Comparison of ENCODE assay signal across 29 mouse cellular contexts in genomic region chr6:117180303-117180702, GRCm38 (mm10). TPM values are rescaled to one million over a fixed set of nuclear protein-coding genes. Genes with fewer than 3 reads are reported as not detected.
DNase-seq lines count a peak whose midpoint lies in the region; ATAC-seq and TF ChIP-seq lines count a peak whose summit lies in the region.
"Had no signal": no experiment of that assay in that cellular context is flagged by ENCODE, and none has a peak within 500 bp of the region (broad histone marks: within the 10 kb centered on the region; RNA-seq: fewer than 3 reads in every experiment).

No protein-coding gene starts in this region.

- H3K27ac ChIP-seq in liver, postnatal 0 days (ENCODE audit: low read depth), result no peak overlapping the region
- H3K27ac ChIP-seq in liver, embryonic 11.5 days (ENCODE audit: low read depth, low read length), result no peak overlapping the region
- H3K27ac ChIP-seq: forebrain, embryonic 10.5 days; forebrain, embryonic 13.5 days; heart, adult 2 months; heart, embryonic 10.5 days; heart, embryonic 13.5 days; hindbrain, embryonic 14.5 days; hindbrain, postnatal 0 days had no signal

- WGBS in liver, postnatal 0 days (ENCODE audit: insufficient replicate concordance), result 44% methylated on average over 6 of the region's 6 CpGs
- WGBS in liver, embryonic 11.5 days, result 39% methylated on average over 6 of the region's 6 CpGs

- no peak for TF ChIP-seq EP300 in liver, postnatal 0 days (IDR thresholded peaks at IDR 0.05; ENCODE audit: low read depth)

- no peak overlapping the region for H3K4me3 ChIP-seq in liver, postnatal 0 days (ENCODE audit: low read depth, low read length)
- H3K4me3 ChIP-seq in liver, embryonic 11.5 days (ENCODE audit: low read depth, low read length), result no peak overlapping the region
- H3K4me3 ChIP-seq in E14TG2a.4 (replicated peaks; ENCODE audit: low read length), result peak overlapping the region; percentile 29; the same call in 1 of the 2 replicates
- H3K4me3 ChIP-seq: forebrain, embryonic 10.5 days; forebrain, embryonic 13.5 days; heart, adult 2 months; heart, embryonic 10.5 days; heart, embryonic 13.5 days had no signal

- H3K4me1 ChIP-seq in liver, postnatal 0 days (ENCODE audit: insufficient read depth), result no peaks in the 10 kb centered on the region
- H3K4me1 ChIP-seq in liver, embryonic 11.5 days (replicated peaks; ENCODE audit: control insufficient read depth, insufficient read depth, low read length), result no peaks in the 10 kb centered on the region
- peaks cover 58% of the 10 kb centered on the region for H3K4me1 ChIP-seq in E14TG2a.4 (replicated peaks; ENCODE audit: low read depth, low read length)

- H3K36me3 ChIP-seq in liver, postnatal 0 days (replicated peaks; ENCODE audit: insufficient read depth, low read length), result peaks cover 9% of the 10 kb centered on the region
- peaks cover 3% of the 10 kb centered on the region; the same call in 1 of the 2 replicates for H3K36me3 ChIP-seq in liver, embryonic 11.5 days (ENCODE audit: control insufficient read depth, insufficient read depth, low read length)
- H3K36me3 ChIP-seq in E14TG2a.4 (ENCODE audit: insufficient read depth, low read length), result no peaks in the 10 kb centered on the region
- H3K36me3 ChIP-seq: G1E had no signal

- DNase-seq in liver, postnatal 0 days, result no peak
- no peak for DNase-seq in liver, embryonic 11.5 days (ENCODE audit: low spot score)
- peak; percentile 51 for DNase-seq in ES-CJ7 (ENCODE audit: low read depth, low spot score)
- no peak for DNase-seq in urinary bladder, postnatal 14 days (ENCODE audit: low spot score)
- no peak for DNase-seq in embryo, embryonic 10.5 days (ENCODE audit: low spot score)
- DNase-seq: adrenal gland, adult 8-10 months; adrenal gland, postnatal 25 days; B cell, adult 2 months; cerebellum, adult 11-12 months; cerebellum, adult 8-10 months; cerebellum, postnatal 10 days; cerebellum, postnatal 36 days; gastrocnemius, postnatal 10 days; gastrocnemius, postnatal 36 days; heart, adult 2 months; heart, postnatal 14 days; heart, postnatal 4 days had no signal

- no peaks in the 10 kb centered on the region for H3K9me3 ChIP-seq in liver, postnatal 0 days (ENCODE audit: low read length)
- H3K9me3 ChIP-seq in liver, embryonic 11.5 days (ENCODE audit: control insufficient read depth, low read length), result no peaks in the 10 kb centered on the region
- H3K9me3 ChIP-seq in E14TG2a.4 (ENCODE audit: low read length), result no peaks in the 10 kb centered on the region
- H3K9me3 ChIP-seq: forebrain, embryonic 10.5 days; forebrain, embryonic 13.5 days; heart, embryonic 10.5 days; heart, embryonic 13.5 days had no signal

- no peak overlapping the region for H3K9ac ChIP-seq in liver, postnatal 0 days (replicated peaks)
- no peak overlapping the region for H3K9ac ChIP-seq in liver, embryonic 11.5 days (ENCODE audit: low read depth, low read length)
- H3K9ac ChIP-seq: forebrain, embryonic 13.5 days; hindbrain, embryonic 14.5 days had no signal

- no peak for TF ChIP-seq CTCF in liver, postnatal 0 days (IDR thresholded peaks at IDR 0.05; ENCODE audit: low read depth)
- no peak for TF ChIP-seq CTCF in E14TG2a.4 (conservative IDR thresholded peaks at IDR 0.05; ENCODE audit: low read length)

- H3K27me3 ChIP-seq in liver, postnatal 0 days (ENCODE audit: insufficient read depth, low read length), result no peaks in the 10 kb centered on the region
- H3K27me3 ChIP-seq in liver, embryonic 11.5 days (replicated peaks; ENCODE audit: control insufficient read depth, insufficient read depth, low read length), result no peaks in the 10 kb centered on the region
- H3K27me3 ChIP-seq in E14TG2a.4 (ENCODE audit: insufficient read depth, low read length), result peaks cover 70% of the 10 kb centered on the region
- H3K27me3 ChIP-seq: forebrain, embryonic 13.5 days; Patski had no signal

- no peak overlapping the region for H3K4me2 ChIP-seq in liver, postnatal 0 days (ENCODE audit: low read depth, low read length)
- H3K4me2 ChIP-seq in liver, embryonic 11.5 days, result no peak overlapping the region
- H3K4me2 ChIP-seq: forebrain, embryonic 13.5 days; heart, embryonic 13.5 days; hindbrain, embryonic 14.5 days had no signal

- ATAC-seq in liver, postnatal 0 days, result peak; percentile 27; the same call in 1 of the 2 replicates
- ATAC-seq in liver, embryonic 11.5 days (replicated peaks; ENCODE audit: low FRiP score), result no peak
- ATAC-seq: activated CD4-positive, CD25-positive, alpha-beta regulatory T cell, adult 4 months; forebrain, embryonic 13.5 days; forebrain, embryonic 16.5 days; hindbrain, postnatal 0 days; inflammation-experienced regulatory T-cells, adult 6 months; Patski had no signal

RNA-seq across cellular contexts. Expression of gene Cxcl12, which starts 12.0 kb away (rescaled TPM):
- 124 and 135 TPM in 2 replicates for polyA plus RNA-seq in liver, postnatal 0 days (2015; fragmentation: Nextera tagmentation; extraction: Ambion mirVana)
- 66.6 and 69.8 TPM in 2 replicates for polyA plus RNA-seq in liver, embryonic 11.5 days (2014; fragmentation: Nextera tagmentation; extraction: Ambion mirVana)
- polyA plus RNA-seq: activated CD4-positive, CD25-positive, alpha-beta regulatory T cell, adult 4 months; G1E; inflammation-experienced regulatory T-cells, adult 6 months had no signal
